Mouse (Mus musculus): ENCODE data around the gene Kif1a. TPM values are rescaled to one million over a fixed set of nuclear protein-coding genes. Genes with fewer than 3 reads are reported as not detected.

Kif1a gene
- total RNA-seq (2021), result 10 to 100 TPM; 37.9 to 38.1 TPM
- long read RNA-seq, experiment 1, partial matches to known transcripts, result 7 of 9 reads
- long read RNA-seq, experiment 1, other reads (novel, unspliced or antisense), result 2 of 9 reads
- long read RNA-seq, experiment 2, partial matches to known transcripts, result 18 of 36 reads
- long read RNA-seq, experiment 2, other reads (novel, unspliced or antisense), result 18 of 36 reads

DNA sequence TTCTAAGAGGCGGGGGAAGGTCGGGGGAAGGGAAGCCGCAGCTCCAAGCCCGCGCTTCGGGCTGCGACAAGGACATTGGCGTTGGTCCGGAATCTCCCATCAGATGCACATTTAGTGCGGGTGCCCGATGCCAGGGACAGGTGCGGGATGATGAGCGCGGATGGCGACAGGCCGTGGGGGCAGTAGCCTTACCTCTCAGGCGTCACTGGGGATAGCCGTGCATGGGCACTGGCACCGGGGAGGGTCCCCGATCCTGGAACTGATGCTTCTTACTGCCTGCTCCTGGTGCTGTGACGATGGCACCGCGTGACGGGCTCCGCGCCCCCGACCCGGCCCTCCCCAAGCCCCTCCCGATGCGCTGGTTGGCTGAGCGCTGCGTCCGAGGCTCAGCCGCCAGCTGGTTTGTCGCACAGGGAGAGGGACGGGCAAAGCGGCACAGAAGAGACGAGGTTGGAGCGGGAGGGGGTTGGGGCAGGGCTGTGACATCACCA, at the start of gene Kif1a:
TSS of gene Kif1a (minus strand) at position 381 of the 491 bp plus-strand sequence.
- peak; percentile 49 to 50 for DNase-seq (ENCODE audit: low spot score in 2 of 2)

DNA sequence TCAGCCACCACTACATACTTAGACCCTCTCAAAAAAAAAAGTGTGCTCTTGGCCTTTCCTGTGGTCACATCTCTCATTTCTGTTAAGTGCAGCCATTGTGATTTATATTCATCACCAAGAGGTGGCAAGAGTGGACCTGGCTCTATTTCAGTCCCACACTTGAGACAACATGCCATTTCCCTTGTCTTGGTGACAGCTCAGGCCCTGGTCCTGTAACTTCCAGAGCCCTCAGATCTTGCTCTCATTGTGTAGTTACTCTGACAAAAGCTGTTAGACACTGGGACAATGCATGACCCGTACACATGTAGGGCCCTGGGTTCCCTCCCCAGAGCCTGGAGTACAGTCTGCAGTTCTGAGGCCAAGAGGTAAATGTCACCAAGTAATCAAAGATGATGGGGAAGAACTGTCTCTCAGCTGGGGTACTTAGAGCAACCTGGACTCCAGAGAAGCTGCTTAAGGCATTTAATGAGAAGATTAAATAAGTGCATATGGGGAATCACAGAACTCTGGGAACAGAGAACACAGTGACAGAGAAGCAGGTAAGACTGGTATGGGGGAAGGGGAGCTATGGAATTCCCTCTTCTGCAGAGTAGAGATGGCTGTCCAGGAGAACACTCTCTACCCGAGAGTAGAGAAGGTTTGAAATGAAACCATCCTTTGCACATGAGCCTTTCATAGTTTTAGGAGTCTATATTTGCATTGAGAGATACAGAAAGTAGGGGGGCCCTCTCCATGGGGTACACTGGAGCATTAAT, 49.3 kb upstream of the Kif1a start:
- DNase-seq (ENCODE audit: low spot score in 2 of 2), result no peak

DNA sequence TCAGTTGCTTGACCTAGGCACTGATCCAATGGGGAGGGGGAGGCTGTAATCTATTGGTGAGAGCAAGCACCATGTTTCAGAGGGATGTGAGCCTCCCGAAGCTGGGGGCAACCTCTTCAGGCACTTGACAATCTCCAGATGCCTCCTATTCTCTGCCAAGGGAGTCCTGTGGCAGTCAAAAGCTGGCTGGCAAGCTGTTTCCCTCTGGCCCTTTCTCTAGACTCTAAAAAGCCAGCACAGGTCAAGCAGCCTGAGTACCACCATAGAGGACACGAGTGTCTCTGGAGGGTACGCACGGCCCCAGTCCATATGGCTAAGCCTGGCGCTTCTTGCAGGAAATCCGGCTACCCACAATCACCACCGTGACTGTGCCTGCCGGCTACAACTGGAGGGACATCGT, 42.4 kb upstream of the Kif1a start:
- DNase-seq (ENCODE audit: low spot score in 2 of 2), result no peak

DNA sequence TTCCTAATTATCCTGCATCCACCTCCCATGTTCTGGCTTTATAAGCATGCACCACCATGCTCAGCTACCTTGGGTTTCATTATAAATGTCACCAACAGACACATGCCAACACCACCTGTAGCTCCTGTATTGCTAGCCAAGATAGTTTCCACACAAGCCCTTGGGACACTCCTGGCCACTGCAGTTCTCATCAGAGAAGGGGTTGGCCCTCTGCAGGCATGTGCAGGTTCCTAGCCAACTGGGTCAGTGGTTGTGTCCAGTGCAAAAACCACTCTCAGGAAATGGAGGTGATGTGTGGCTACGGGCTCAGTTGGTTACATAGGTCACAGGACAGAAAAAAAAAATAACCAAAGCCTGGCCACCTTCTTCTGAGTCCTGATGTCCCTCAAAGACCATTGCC, 41.1 kb upstream of the Kif1a start:
- DNase-seq (ENCODE audit: low spot score in 2 of 2), result no peak

DNA sequence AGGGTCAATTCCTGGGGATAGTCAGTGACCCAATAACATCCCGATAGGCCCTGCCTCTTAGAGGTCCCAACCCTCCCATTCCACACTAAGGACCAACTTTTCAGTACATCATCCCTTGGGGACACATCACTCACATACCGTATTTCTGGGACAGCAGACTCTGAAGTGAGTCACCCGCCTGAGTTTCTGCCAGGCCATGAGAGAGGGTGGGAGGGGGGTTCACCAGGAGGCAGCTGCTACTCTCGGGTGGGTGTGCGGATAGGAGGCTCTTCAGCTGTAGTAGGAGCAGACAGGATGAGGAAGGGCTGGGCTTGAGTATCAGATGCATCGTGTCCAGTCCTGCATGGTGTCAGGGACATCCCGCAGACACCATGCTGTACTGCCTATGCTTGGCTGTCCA, 38.0 kb upstream of the Kif1a start:
- no peak for DNase-seq (ENCODE audit: low spot score in 2 of 2)

DNA sequence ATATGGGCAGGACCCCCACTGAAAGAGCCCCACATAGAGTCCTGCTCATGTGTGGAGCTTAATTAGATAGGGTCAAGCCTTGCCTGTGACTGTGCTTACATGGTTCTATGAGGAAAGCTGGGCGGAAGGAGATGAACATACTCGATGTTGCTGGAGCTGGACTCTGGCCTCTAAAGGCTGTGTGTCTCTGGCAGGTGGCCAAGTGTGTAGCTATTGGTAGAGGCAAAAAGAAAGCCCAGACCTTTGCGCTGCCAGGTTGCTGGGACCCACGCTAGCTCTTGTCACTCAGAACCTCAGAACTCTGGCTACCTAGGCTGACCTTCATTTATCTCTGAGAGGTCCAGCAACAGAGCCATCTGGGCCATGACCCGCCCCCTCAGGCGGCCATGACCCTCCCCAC, 36.8 kb upstream of the Kif1a start:
- no peak for DNase-seq (ENCODE audit: low spot score in 2 of 2)

DNA sequence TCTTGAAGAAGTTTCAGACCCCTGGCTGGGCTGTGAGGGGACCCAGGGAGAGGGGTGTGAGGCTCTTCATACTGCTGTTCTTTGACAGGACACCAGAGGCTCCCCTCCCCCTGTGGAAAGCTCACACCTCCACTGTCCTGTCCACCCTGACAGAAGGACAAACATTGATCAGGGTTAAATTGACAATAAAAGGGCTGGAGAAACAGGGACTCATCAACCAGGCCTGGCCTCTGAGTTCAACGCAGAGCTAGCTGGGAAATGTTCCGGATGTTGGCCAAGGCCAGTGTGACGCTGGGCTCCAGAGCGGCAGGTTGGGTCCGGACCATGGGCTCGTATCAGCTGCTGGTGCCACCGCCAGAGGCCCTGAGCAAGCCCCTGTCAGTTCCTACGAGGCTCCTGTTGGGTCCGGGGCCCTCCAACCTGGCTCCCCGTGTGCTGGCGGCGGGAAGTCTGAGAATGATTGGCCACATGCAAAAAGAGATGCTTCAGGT, 33.3 kb upstream of the Kif1a start, which contains the start of gene Agxt:
TSS of gene Agxt (plus strand) at position 205 of the 491 bp plus-strand sequence.
- no peak for DNase-seq (ENCODE audit: low spot score in 2 of 2)

DNA sequence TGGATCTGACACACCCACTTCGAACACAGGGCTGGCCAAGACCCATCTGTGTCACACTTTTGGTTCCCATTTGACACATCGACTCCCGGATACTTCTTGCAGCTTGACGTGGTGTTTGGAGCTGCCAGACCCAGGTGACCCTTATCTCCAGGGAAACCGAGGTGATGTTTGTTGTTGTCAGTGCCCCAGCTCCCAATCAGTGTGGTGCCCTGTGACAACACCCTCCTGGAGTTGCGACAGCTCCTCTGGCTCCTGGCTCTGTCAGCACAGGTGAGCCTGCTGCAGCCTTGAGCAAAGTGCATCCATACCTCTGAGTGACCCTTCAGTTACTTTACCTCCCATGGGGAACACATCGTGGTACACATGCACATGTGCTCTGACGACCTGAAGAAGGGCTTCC, 30.9 kb upstream of the Kif1a start:
- DNase-seq (ENCODE audit: low spot score in 2 of 2), result no peak

DNA sequence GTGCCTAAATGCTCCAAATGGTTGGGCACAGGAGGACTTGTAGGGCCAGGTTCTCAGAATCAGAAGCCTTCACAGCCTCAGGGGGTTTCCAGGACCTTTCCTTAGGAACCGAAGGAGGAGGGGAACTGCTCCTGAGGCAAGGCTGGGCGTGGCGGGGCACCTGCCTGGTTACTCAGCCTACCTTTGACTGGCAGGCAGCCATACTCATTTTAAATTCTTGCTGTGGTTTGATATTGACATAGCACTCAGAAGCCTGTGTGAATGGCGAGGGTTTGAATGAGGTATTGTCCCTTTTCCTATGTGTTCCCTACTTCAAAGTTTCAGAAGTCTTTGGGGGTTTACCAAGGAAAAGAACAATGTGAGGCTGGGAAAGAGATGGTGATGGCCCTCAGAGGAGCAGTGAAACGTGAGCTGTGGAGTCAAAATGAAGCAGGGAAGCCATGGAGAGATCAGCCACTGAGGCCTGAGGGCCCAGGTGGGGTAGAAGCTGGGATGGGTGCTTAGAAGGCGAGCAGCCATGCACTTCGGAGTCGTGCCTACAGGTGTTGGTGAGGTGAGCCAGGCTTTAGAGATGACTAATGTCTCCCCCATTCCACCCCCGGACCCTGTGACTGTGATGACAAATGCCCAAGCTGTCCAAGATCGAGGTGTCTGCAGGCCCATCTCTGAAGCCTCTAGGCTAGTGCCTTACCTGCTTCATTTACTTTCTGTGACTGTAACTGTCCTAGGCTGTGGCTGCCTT, 28.7 kb upstream of the Kif1a start:
- DNase-seq (ENCODE audit: low spot score in 2 of 2), result no peak

DNA sequence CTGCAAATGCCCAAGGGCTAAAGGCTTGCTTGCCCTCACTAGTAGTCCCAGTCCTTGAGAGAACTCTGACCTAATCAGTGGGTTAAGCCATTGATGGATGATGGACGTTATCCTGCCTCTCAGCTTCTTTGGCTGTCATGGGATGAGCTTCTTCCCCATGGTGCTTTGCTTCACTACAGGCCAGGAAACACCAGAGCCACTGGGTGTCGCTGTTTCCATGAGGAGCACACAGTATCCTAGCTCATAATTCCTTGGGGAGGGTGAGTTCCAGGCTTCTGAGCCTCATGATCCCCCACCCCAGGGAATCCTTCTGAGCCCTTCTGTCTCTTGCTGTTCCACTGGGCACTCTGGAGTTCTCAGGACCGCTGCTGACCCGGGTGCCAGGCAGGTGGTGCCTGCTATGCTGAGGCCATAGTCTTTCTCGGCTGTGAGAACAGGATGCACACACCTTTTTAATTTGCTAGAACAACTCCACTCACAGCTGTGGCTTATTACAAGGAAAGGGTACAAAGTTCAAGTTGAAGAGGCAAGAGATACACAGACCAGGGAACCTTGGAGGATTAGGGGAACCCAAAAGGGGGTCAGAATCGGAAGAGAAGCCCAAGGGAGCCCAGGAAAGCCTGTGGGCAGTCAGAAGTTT, 27.1 kb upstream of the Kif1a start:
- DNase-seq (ENCODE audit: low spot score in 2 of 2), result peak; percentile 52 to 56

DNA sequence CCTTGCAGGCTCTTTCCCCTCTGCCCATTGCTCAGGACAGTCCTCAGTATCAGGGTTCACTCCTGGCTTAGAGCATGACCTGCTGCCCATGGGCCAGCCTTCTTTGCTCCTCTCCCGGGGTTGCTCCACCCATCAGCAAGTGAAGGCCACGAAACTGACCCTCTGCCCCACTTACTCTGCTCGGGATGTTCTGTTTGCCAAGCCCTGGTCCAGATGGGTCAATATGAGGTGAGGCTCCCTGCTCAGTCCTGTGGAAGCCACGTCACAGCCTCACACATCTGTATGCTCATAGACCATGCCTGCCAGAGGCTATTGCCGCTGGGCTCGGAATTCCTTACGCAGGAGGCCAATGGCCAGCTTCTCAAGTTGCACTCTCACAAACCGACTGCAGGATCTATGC, 26.5 kb upstream of the Kif1a start:
- DNase-seq (ENCODE audit: low spot score in 2 of 2), result no peak

DNA sequence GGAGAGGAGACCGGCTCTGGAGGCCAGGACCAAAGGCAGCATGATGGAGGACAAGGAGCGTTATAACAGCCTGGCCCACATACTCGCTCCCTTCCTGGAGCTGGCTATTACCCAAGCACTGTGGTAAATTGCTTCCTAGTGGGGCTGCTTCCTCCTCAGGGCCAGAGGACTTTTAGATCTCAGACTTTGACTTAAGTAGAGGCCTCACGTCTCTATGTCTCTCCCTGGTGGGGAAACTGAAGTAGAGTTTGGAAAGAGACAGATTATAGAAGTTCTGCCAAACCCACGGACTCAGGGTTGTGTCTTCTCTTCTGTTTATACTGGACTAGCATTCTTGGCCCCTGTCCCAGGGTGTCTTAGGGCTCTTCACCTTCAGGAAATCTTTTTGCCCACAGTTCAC, 23.5 kb upstream of the Kif1a start:
- DNase-seq (ENCODE audit: low spot score in 2 of 2), result no peak

DNA sequence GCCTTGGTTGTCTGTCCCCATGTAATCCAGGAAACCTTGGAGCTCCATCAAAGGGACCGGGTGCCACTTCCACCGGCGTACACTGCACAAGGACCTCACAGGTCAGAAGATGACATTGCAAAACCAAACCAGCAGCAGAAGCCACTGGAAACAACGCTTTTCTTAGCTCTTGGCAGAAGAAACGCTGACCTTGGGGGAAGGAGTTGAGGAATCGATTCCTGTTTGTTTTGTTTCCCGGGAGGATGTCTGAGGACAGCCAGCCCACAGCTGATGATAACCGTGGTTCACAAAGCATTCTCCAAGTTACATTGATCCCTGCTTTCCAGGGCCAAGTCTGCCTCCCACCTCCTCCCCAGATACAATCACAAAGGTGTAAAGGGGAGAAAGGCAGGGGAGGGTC, 22.3 kb upstream of the Kif1a start:
- DNase-seq (ENCODE audit: low spot score in 2 of 2), result no peak

DNA sequence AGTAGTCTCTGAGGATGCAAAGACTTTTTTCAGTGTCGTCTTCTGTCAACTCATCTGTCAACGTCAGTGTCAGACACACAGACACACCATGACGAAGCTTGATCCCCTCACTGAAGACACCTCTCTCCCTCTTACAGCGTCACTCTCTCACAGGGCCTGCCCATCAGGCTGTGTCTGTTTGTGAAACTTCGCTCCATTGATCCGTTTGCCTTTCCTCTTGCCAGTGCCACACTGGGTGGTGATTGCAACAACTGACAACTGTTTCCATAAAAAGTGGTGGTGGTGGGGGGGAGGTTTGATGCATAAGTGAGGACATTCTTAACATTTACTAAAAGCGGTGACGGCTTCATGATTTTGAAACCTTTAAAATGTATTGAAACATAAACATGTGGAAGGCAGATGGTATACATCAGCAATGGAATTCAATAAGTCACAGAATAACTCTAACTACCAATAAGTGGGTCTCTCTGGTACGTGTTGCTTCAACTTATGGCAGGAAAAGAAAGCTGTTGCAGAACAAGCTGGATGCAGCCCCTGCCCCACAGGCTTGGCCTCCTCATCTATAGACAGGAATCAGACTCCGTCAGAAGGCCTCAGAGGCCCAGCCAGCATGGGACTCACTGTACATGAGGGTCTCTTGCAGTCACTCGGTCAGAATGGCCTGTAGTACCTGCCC, 21.6 kb upstream of the Kif1a start:
- no peak for DNase-seq (ENCODE audit: low spot score in 2 of 2)

DNA sequence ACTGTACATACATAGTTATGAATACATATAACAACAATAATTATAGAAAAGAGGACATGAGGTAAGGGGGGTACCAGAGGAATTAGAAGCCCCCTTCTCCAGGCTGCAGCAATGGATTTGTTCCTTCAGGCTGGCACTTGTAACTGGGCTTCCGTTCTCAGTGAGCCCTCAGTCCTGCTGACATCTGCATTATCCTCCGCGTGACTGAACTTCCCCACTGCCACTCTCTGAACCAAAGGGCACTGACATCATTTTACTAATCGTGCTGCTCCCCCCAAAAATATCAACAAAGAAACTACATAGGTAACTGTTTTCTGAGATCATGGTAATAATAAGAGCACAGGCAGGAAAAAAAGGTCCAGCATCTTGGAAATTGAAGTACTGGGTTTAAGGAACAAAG, 17.1 kb upstream of the Kif1a start:
- no peak for DNase-seq (ENCODE audit: low spot score in 2 of 2)

DNA sequence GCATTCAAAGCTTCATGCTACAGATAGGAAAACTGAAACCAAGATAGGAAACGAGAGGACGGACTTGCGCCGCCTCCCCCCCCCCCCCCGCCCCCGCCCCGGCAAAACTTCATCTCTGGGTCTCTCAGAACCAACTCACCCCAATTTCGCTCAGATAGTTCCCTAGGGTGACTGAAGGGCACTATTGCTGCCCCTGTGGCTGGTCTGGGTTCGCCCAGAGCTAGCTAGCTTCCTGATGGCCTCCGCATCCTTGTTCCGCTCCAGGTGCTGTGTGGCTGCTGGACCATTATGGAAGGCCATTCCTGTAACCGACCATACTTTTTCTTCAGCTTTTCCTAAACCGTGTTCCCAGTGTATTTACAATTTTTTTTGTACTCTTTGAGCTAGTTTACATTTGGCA, 13.7 kb upstream of the Kif1a start:
- no peak for DNase-seq (ENCODE audit: low spot score in 2 of 2)

DNA sequence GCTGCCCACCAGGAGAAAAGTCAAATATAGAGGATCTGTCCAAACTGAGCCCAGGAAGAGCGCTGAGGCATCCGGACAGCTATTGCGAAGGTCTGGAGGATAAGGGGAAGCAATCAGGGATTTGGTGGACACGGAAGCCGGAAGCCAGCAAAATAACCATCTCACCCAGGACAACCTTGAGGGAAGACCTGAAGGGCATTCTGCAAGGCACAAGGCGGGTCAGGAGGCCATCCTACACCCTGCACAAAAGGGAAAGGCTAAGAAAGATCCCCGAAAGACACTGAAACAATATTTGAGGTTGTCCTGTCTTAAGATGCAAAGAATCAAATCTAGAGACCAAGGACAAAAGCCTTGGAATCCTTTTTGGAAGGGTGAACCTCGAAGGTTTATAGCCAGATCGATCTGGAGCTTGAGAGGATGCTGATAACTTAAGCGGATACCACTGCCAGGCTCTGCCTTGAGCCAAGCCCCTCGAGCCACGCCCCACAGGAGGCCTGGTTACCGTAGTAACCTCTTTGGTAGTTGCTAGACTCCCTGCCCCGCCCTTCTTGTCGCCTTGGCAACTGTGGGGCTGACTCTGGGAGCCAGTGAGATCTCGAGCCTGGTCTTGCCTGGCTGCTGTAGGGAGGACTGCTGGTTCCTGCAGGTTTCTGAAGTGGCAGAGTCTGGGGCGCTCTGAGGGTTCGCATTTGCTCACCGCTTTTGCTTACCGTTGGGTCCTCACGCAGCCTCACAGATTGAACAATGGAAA, 13.1 kb upstream of the Kif1a start:
- peak; percentile 33 to 35 for DNase-seq (ENCODE audit: low spot score in 2 of 2)

DNA sequence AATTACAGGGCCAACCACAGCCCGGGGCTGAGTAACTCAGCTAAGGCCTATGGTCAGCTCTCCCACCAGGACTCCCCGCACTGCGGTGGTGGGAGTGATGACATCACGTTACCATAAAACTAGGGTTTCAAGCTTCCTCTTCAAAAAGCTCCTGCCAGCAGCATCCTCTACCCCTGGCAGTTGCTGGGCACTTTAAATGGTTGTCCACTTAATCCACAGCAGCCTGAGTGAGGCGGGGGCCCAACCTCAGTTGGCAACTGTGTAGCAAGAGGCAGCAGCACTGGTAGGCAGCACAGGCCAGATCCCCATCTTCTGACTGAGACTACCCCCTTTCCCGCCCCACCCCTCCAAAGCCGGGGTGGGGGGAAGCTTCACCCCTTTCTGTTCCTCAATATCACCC, 949 bp upstream of the Kif1a start:
- no peak for DNase-seq (ENCODE audit: low spot score in 2 of 2)

DNA sequence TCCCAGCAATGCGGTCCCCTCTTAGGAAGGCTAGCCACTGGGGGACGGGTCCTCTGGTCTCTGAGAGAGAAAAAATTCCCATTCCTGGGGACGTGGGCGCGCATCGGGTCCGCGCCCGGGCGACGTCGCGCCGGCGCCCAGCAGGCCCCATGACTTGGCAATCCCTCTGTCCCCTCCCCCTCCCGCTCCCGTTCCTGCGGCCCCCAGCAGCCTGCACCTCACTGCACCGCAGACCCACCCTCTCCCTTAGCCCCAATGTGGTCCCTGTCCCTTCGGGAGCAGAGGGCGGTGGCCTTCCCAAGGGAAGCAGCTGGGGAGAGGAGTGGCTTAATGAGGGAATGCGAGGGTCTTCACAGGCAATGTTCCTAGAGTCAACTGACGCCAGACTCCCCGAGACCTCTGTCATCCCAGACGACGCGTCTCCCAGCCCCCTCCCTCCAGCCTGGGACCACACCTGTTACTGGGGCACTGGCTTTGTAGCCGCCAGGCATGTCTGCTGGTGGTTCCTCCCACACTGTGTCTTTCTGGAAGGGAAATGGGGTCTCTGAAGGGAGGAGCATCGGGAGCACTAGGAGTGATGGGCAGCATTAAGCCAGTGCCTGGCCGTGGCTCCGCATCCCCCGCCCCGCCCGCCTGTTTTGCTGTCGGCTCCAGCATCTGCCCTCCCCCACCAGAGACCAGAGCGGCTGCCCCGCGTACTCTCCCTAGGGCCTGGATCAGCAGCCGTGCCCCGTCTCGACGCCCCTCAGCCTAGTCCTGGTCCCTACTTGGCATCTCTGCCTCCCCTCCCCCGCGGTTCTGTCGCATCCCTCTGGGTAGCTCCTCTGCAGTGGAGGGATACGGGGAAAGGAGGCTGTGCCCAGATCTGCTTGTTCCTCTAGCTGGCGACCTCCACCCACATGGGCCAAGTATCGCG, 917 bp downstream of the Kif1a start:
- peak; percentile 44 for DNase-seq (ENCODE audit: low spot score in 2 of 2)
